Mouse (Mus musculus) heart, embryonic 11.5 days (tissue): Measurements from ENCODE around the gene Pald1. TPM values are rescaled to one million over a fixed set of nuclear protein-coding genes. Genes with fewer than 3 reads are reported as not detected.
A peak's percentile ranks its signal among the peaks of the same experiment; 100 is the strongest.

Experiments used
- ATAC-seq: fragments of 200-750 bp; cut with Nextera tagmentation; replicated peaks from 2 replicates; pipeline ENCODE4 v1.8.0; 2017; ENCODE audit warnings: moderate library complexity; ENCODE audit not compliant: insufficient number of reproducible peaks, low FRiP score, low TSS enrichment
- H3K27ac ChIP-seq: fragments of 300-500 bp; sonication (generic); 2 replicates; pipeline ENCODE4 v1.5.1; 2014; ENCODE audit warnings: mild to moderate bottlenecking, low read depth, low read length
- H3K27me3 ChIP-seq: fragments of 300-500 bp; sonication (generic); 2 replicates; pipeline ENCODE4 v1.6.1; 2014; ENCODE audit warnings: mild to moderate bottlenecking, low read length, mixed read lengths; ENCODE audit not compliant: control insufficient read depth, insufficient read depth
- H3K36me3 ChIP-seq: fragments of 300-500 bp; sonication (generic); 2 replicates; pipeline ENCODE4 v1.6.1; 2014; ENCODE audit warnings: mild to moderate bottlenecking, low read length, moderate library complexity, mixed read lengths; ENCODE audit not compliant: control insufficient read depth, insufficient read depth
- H3K4me1 ChIP-seq: fragments of 300-500 bp; sonication (generic); 2 replicates; pipeline ENCODE4 v1.6.1; 2014; ENCODE audit warnings: low read length; ENCODE audit not compliant: control insufficient read depth, insufficient read depth
- H3K4me2 ChIP-seq: fragments of 300-500 bp; sonication (generic); 2 replicates; pipeline ENCODE4 v1.6.1; 2014; ENCODE audit warnings: mild to moderate bottlenecking, moderate library complexity
- H3K4me3 ChIP-seq: fragments of 300-500 bp; sonication (generic); 2 replicates; pipeline ENCODE4 v1.5.1; 2014; ENCODE audit warnings: low read depth, low read length
- H3K9ac ChIP-seq: fragments of 300-500 bp; sonication (generic); 2 replicates; pipeline ENCODE4 v1.6.1; 2014; ENCODE audit warnings: mild to moderate bottlenecking, low read depth, low read length, moderate library complexity
- H3K9me3 ChIP-seq: fragments of 300-500 bp; sonication (generic); replicated peaks from 2 replicates; pipeline ENCODE4 v1.6.1; 2016; ENCODE audit warnings: low read length; ENCODE audit not compliant: control insufficient read depth
- WGBS: fragments of 180-500 bp; shearing (Covaris S2); extraction: QIAGEN DNeasy Blood & Tissue Kit; methylation state at CpG from one replicate; pipeline ENCODE4 v1.1.7; 2014; ENCODE audit not compliant: insufficient replicate concordance; 5-methylcytosine and 5-hydroxymethylcytosine counted together
- polyA plus RNA-seq: library from polyadenylated mRNA; unstranded; fragments of >200 nt; fragmentation: Nextera tagmentation; extraction: Ambion mirVana; gene quantifications from 2 replicates; pipeline ENCODE4 v1.2.1, GENCODE M21; 2014

Gene Pald1
- polyA plus RNA-seq, 1 experiment from 2014 or later: 17.5 TPM

GRCm38 (mm10) chr10:61423289-61423688, 40.0 kb upstream of the Pald1 start:
- WGBS: 61% methylated on average over 10 of the region's 10 CpGs
- Histone ChIP-seq H3K4me2 (no peak overlapping the region), H3K27ac (no peak overlapping the region), H3K9ac (no peak overlapping the region), H3K9me3 (no peaks in the 10 kb centered on the region), H3K36me3 (no peaks in the 10 kb centered on the region), H3K4me1 (peaks cover 16% of the 10 kb centered on the region), H3K4me3 (no peak overlapping the region), H3K27me3 (peaks cover 24% of the 10 kb centered on the region)
- no peak for ATAC-seq

DNA sequence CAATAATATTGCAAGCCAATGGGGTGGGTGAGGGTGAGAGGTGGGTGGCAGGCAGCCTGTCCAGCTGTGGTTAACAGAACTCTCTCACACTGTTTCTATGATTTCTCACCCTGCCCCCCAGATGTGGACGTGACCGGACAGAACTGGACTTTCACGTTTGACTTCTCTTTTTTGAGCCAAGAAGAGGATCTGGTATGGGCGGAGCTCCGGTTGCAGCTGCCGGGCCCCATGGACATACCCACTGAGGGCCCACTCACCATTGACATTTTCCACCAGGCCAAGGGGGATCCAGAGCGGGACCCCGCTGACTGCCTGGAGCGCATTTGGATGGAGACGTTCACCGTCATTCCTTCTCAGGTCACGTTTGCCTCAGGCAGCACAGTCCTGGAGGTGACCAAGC, 39.5 kb upstream of the Pald1 start:
- no peaks in the 10 kb centered on the region for H3K9me3 ChIP-seq
- no peak for ATAC-seq
- no peak overlapping the region for H3K4me2 ChIP-seq
- no peak overlapping the region for H3K27ac ChIP-seq
- no peak overlapping the region for H3K4me3 ChIP-seq
- peaks cover 20% of the 10 kb centered on the region for H3K4me1 ChIP-seq
- no peak overlapping the region for H3K9ac ChIP-seq
- no peaks in the 10 kb centered on the region for H3K36me3 ChIP-seq
- WGBS: 87% methylated on average over 12 of the region's 12 CpGs
- peaks cover 28% of the 10 kb centered on the region for H3K27me3 ChIP-seq

- Histone ChIP-seq H3K27ac (no peak overlapping the region), H3K36me3 (no peaks in the 10 kb centered on the region), H3K4me1 (peaks cover 20% of the 10 kb centered on the region), H3K4me3 (no peak overlapping the region), H3K9me3 (no peaks in the 10 kb centered on the region), H3K4me2 (no peak overlapping the region), H3K9ac (no peak overlapping the region), H3K27me3 (peaks cover 45% of the 10 kb centered on the region)
- 63% methylated on average over 4 of the region's 4 CpGs for WGBS
- ATAC-seq: no peak
Observed at GRCm38 (mm10) chr10:61420011-61420410, 36.7 kb upstream of the Pald1 start.

DNA sequence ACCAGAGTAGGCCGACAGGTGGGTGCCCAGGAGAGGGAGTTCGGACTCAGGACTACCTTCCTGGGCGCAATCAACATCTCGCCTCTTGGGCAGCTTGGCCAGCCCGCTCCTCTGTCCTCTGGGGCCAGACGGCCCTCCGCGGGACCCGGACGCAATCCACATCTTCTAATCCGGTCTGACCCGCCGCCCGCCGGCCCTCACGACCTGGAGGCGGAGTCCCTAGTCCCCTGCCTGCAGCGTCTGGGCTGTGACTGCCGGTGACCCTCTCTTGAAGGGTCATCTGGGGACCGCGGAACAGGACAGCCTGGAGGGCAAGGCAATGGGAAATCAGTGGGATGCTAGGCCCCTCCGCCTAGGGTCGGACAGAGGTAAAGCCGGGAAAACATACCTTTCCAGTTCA, 35.8 kb upstream of the Pald1 start:
- no peak for ATAC-seq
- H3K4me1 ChIP-seq: peaks cover 14% of the 10 kb centered on the region
- peak overlapping the region; percentile 31; the same call in 1 of the 2 replicates for H3K4me2 ChIP-seq
- H3K36me3 ChIP-seq: no peaks in the 10 kb centered on the region
- no peak overlapping the region for H3K27ac ChIP-seq
- H3K9ac ChIP-seq: no peak overlapping the region
- peaks cover 49% of the 10 kb centered on the region for H3K27me3 ChIP-seq
- no peaks in the 10 kb centered on the region for H3K9me3 ChIP-seq
- WGBS: 4% methylated on average over 24 of the region's 24 CpGs
- no peak overlapping the region for H3K4me3 ChIP-seq

DNA sequence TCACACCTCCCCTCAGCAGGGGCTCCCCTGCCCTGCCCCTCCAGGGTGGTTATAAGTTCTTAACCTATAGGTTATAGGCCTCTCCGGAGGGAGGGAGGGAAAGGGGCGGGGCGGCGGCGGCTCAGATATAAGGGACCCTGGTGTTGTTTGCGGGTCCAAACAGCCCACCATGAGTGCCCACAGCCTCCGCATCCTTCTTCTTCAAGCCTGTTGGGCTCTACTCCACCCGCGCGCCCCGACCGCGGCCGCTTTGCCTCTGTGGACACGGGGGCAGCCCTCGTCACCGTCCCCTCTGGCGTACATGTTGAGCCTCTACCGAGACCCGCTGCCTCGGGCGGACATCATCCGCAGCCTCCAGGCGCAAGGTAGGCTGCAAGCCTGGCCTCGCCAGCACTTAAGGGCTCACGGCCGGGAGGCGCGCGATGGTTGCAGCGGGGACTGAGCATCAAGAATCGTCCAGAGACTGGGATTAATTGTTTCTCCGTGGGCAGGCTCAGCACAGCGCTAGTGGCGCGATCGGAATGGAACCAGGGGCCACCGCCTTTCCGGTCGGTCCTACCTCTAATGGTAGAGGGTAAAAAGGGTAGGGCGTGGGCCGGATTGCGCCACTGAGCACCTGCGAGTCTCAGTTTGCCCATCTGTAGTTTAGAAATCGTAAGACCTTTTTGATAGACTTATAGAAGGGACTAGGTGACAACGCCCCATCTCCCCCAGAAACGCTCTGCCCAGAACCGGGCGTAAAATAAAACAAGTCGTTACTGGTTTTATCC, 35.0 kb upstream of the Pald1 start:
- Histone ChIP-seq H3K36me3 (no peaks in the 10 kb centered on the region), H3K27ac (no peak overlapping the region), H3K9me3 (no peaks in the 10 kb centered on the region), H3K4me1 (peaks cover 12% of the 10 kb centered on the region), H3K9ac (no peak overlapping the region), H3K27me3 (peaks cover 49% of the 10 kb centered on the region), H3K4me3 (peak overlapping the region; percentile 49), H3K4me2 (peak overlapping the region; percentile 89)
- WGBS: 2% methylated on average over 50 of the region's 50 CpGs
- ATAC-seq: no peak

DNA sequence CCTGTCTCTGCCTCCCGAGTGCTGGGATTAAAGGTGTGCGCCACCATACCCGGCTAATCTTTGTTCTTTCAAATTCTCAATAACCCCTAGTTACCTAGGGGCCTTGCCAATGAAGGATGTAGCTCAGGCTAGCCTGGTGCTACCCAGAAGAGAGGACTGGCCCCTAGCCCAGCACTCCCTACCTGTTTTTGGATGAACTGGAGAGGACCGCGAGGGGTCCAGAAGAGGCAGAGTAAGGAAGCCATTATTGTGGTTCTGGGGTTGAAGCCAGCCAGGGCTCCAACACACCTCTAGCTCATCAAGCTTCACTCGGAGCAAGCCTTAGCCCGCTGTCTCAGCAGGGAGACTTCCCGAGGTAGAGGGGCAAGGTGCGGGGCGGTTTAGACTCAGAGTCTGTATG, 34.3 kb upstream of the Pald1 start, which contains the start of gene Nodal:
Gene Nodal (plus strand): TSS at position 301 of the 400 bp plus-strand sequence.
- H3K4me1 ChIP-seq: peaks cover 16% of the 10 kb centered on the region
- no peaks in the 10 kb centered on the region for H3K36me3 ChIP-seq
- peaks cover 49% of the 10 kb centered on the region for H3K27me3 ChIP-seq
- no peak for ATAC-seq
- no peaks in the 10 kb centered on the region for H3K9me3 ChIP-seq
- H3K27ac ChIP-seq: no peak within 1 kb of the TSS
- H3K9ac ChIP-seq: no peak within 1 kb of the TSS
- 16% methylated on average over 10 of the region's 10 CpGs for WGBS
- H3K4me2 ChIP-seq: peak within 1 kb of the TSS; percentile 89
- H3K4me3 ChIP-seq: peak within 1 kb of the TSS; percentile 49

DNA sequence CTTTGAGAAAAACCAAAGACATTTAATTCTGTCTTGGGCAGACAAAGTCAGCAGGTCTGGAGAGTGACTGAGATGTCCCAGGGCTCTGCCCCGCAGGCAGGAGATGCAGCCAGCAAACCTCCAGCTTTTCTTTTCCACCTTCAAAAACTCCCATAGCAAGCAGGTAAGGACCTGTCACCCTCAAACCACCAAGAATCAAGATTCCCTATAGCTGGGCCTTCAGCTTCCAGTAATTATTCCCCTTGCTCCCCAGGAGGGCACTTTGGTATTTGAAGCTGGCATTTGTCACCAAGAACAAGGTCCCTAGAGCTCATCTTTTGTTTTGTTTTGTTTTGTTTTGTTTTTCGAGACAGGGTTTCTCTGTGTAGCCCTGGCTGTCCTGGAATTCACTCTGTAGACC, 33.7 kb upstream of the Pald1 start:
- peaks cover 16% of the 10 kb centered on the region for H3K4me1 ChIP-seq
- H3K27me3 ChIP-seq: peaks cover 49% of the 10 kb centered on the region
- H3K4me2 ChIP-seq: no peak overlapping the region
- ATAC-seq: no peak
- no peak overlapping the region for H3K4me3 ChIP-seq
- no peak overlapping the region for H3K27ac ChIP-seq
- 37% methylated on average over 2 of the region's 2 CpGs for WGBS
- no peaks in the 10 kb centered on the region for H3K36me3 ChIP-seq
- no peak overlapping the region for H3K9ac ChIP-seq
- no peaks in the 10 kb centered on the region for H3K9me3 ChIP-seq

- no peak overlapping the region for H3K27ac ChIP-seq
- peaks cover 49% of the 10 kb centered on the region for H3K27me3 ChIP-seq
- 27% methylated on average over 7 of the region's 7 CpGs for whole genome bisulfite sequencing
Observed at GRCm38 (mm10) chr10:61416561-61416960, 33.2 kb upstream of the Pald1 start.

GRCm38 (mm10) chr10:61415890-61416289, 32.6 kb upstream of the Pald1 start:
- no peaks in the 10 kb centered on the region for H3K9me3 ChIP-seq

More at GRCm38 (mm10) chr10:61416561-61416960, 33.2 kb upstream of the Pald1 start:
- H3K4me1 ChIP-seq: peaks cover 16% of the 10 kb centered on the region
- no peak overlapping the region for H3K4me2 ChIP-seq
- no peaks in the 10 kb centered on the region for H3K36me3 ChIP-seq
- no peak overlapping the region for H3K9ac ChIP-seq
- no peak overlapping the region for H3K4me3 ChIP-seq
- no peak for ATAC-seq
- no peaks in the 10 kb centered on the region for H3K9me3 ChIP-seq

More at GRCm38 (mm10) chr10:61415890-61416289, 32.6 kb upstream of the Pald1 start:
- ATAC-seq: no peak
- H3K36me3 ChIP-seq: no peaks in the 10 kb centered on the region
- H3K27me3 ChIP-seq: peaks cover 49% of the 10 kb centered on the region
- H3K4me2 ChIP-seq: no peak overlapping the region
- WGBS: 15% methylated on average over 8 of the region's 8 CpGs
- H3K4me3 ChIP-seq: no peak overlapping the region
- H3K9ac ChIP-seq: no peak overlapping the region
- peaks cover 16% of the 10 kb centered on the region for H3K4me1 ChIP-seq
- H3K27ac ChIP-seq: no peak overlapping the region
